Mouse (Mus musculus) forebrain, embryonic 11.5 days (tissue): Measurements from ENCODE around the gene Grin2a. TPM values are rescaled to one million over a fixed set of nuclear protein-coding genes. Genes with fewer than 3 reads are reported as not detected.
A peak's percentile ranks its signal among the peaks of the same experiment; 100 is the strongest.

ENCODE experiments used
- ATAC-seq: fragments of 200-750 bp; cut with Nextera tagmentation; replicated peaks from 2 replicates; pipeline ENCODE4 v1.8.0; 2017; ENCODE audit warnings: moderate TSS enrichment; ENCODE audit not compliant: low FRiP score
- DNase-seq: peaks from one replicate; pipeline ENCODE4 v3.0.0-alpha.2; 2017; ENCODE audit warnings: low spot score
- H3K27ac ChIP-seq: fragments of 300-500 bp; sonication (generic); 2 replicates; pipeline ENCODE4 v1.5.1; 2014; ENCODE audit warnings: low read depth, low read length
- H3K27me3 ChIP-seq: fragments of 300-500 bp; sonication (generic); 2 replicates; pipeline ENCODE4 v1.6.1; 2014; ENCODE audit warnings: mild to moderate bottlenecking, low read length, mixed read lengths; ENCODE audit not compliant: control insufficient read depth, insufficient read depth
- H3K36me3 ChIP-seq: fragments of 300-500 bp; sonication (generic); 2 replicates; pipeline ENCODE4 v1.6.1; 2014; ENCODE audit warnings: mild to moderate bottlenecking, low read length, moderate library complexity, mixed read lengths; ENCODE audit not compliant: control insufficient read depth, insufficient read depth
- H3K4me1 ChIP-seq: fragments of 300-500 bp; sonication (generic); replicated peaks from 2 replicates; pipeline ENCODE4 v1.6.1; 2014; ENCODE audit warnings: low read length, mixed read lengths; ENCODE audit not compliant: control insufficient read depth, insufficient read depth
- H3K4me2 ChIP-seq: fragments of 300-500 bp; sonication (generic); 2 replicates; pipeline ENCODE4 v1.6.1; 2014; ENCODE audit warnings: low read depth, mild to moderate bottlenecking, low read length, moderate library complexity, mixed read lengths; ENCODE audit not compliant: severe bottlenecking
- H3K4me3 ChIP-seq: fragments of 300-500 bp; sonication (generic); 2 replicates; pipeline ENCODE4 v1.5.1; 2014; ENCODE audit warnings: low read depth, low read length
- H3K9ac ChIP-seq: fragments of 300-500 bp; sonication (generic); 2 replicates; pipeline ENCODE4 v1.6.1; 2014; ENCODE audit warnings: low read length
- H3K9me3 ChIP-seq: fragments of 300-500 bp; sonication (generic); 2 replicates; pipeline ENCODE4 v1.6.1; 2016; ENCODE audit warnings: low read length, mixed read lengths; ENCODE audit not compliant: control insufficient read depth
- WGBS: fragments of 180-500 bp; shearing (Covaris S2); extraction: QIAGEN DNeasy Blood & Tissue Kit; methylation state at CpG from one replicate; pipeline ENCODE4 v1.1.7; 2014; 5-methylcytosine and 5-hydroxymethylcytosine counted together
- polyA plus RNA-seq: library from polyadenylated mRNA; unstranded; fragments of >200 nt; fragmentation: Nextera tagmentation; extraction: Ambion mirVana; gene quantifications from 2 replicates; pipeline ENCODE4 v1.2.1, GENCODE M21; 2014

The Grin2a gene
- polyA plus RNA-seq, 1 experiment from 2014 or later, result 0.91 TPM

GRCm38 (mm10) chr16:9749661-9750060 is 245.7 kb downstream of the Grin2a start:
- H3K4me1 ChIP-seq, result no peaks in the 10 kb centered on the region
- no peak overlapping the region for H3K4me2 ChIP-seq
- H3K27me3 ChIP-seq, result no peaks in the 10 kb centered on the region
- H3K36me3 ChIP-seq, result no peaks in the 10 kb centered on the region
- H3K27ac ChIP-seq, result no peak overlapping the region
- WGBS, result 82% methylated on average over 3 of the region's 3 CpGs
- ATAC-seq (no peak), DNase-seq (no peak)
- no peaks in the 10 kb centered on the region for H3K9me3 ChIP-seq
- no peak overlapping the region for H3K4me3 ChIP-seq
- H3K9ac ChIP-seq, result no peak overlapping the region

- H3K4me2 ChIP-seq, result no peak overlapping the region
- H3K4me1 ChIP-seq, result no peaks in the 10 kb centered on the region
- DNase-seq (no peak), ATAC-seq (no peak)
- H3K9me3 ChIP-seq, result no peaks in the 10 kb centered on the region
- no peak overlapping the region for H3K9ac ChIP-seq
- H3K36me3 ChIP-seq, result no peaks in the 10 kb centered on the region
- no peak overlapping the region for H3K4me3 ChIP-seq
- WGBS, result 93% methylated on average over 6 of the region's 6 CpGs
- H3K27me3 ChIP-seq, result no peaks in the 10 kb centered on the region
- H3K27ac ChIP-seq, result no peak overlapping the region
Observed at GRCm38 (mm10) chr16:9742443-9742842, 252.9 kb downstream of the Grin2a start.

- Histone ChIP-seq H3K36me3 (no peaks in the 10 kb centered on the region), H3K9ac (no peak overlapping the region), H3K4me2 (no peak overlapping the region), H3K9me3 (no peaks in the 10 kb centered on the region), H3K27ac (no peak overlapping the region), H3K4me1 (no peaks in the 10 kb centered on the region), H3K4me3 (no peak overlapping the region), H3K27me3 (no peaks in the 10 kb centered on the region)
- ATAC-seq (no peak), DNase-seq (no peak)
- WGBS, result 88% methylated on average over 6 of the region's 6 CpGs
Observed at GRCm38 (mm10) chr16:9738679-9739078, 256.7 kb downstream of the Grin2a start.

GRCm38 (mm10) chr16:9737131-9737530 is 258.2 kb downstream of the Grin2a start:
- no peak overlapping the region for H3K4me2 ChIP-seq
- no peaks in the 10 kb centered on the region for H3K4me1 ChIP-seq
- no peak overlapping the region for H3K27ac ChIP-seq
- no peaks in the 10 kb centered on the region for H3K36me3 ChIP-seq
- DNase-seq (no peak), ATAC-seq (no peak)
- no peaks in the 10 kb centered on the region for H3K27me3 ChIP-seq
- H3K4me3 ChIP-seq, result no peak overlapping the region
- H3K9me3 ChIP-seq, result no peaks in the 10 kb centered on the region
- WGBS, result 11% methylated on average over 2 of the region's 2 CpGs
- H3K9ac ChIP-seq, result no peak overlapping the region

GRCm38 (mm10) chr16:9735365-9736080 is 259.8 kb downstream of the Grin2a start:
- no peak overlapping the region for H3K9ac ChIP-seq
- H3K27me3 ChIP-seq, result no peaks in the 10 kb centered on the region
- H3K4me3 ChIP-seq, result no peak overlapping the region
- DNase-seq (peak; percentile 52), ATAC-seq (no peak)
- no peak overlapping the region for H3K27ac ChIP-seq
- 91% methylated on average over 8 of the region's 8 CpGs for WGBS
- no peaks in the 10 kb centered on the region for H3K36me3 ChIP-seq
- no peak overlapping the region for H3K4me2 ChIP-seq
- no peaks in the 10 kb centered on the region for H3K9me3 ChIP-seq
- H3K4me1 ChIP-seq, result no peaks in the 10 kb centered on the region

- DNase-seq, result no peak
Observed at GRCm38 (mm10) chr16:9727603-9728002, 267.8 kb downstream of the Grin2a start.

GRCm38 (mm10) chr16:9725578-9726113 is 269.7 kb downstream of the Grin2a start:
- Histone ChIP-seq H3K27ac (no peak overlapping the region), H3K4me1 (no peaks in the 10 kb centered on the region), H3K36me3 (no peaks in the 10 kb centered on the region), H3K9ac (no peak overlapping the region), H3K4me2 (no peak overlapping the region), H3K9me3 (no peaks in the 10 kb centered on the region), H3K4me3 (no peak overlapping the region), H3K27me3 (no peaks in the 10 kb centered on the region)
- WGBS, result 89% methylated on average over 7 of the region's 7 CpGs
- ATAC-seq (no peak), DNase-seq (no peak)

More at GRCm38 (mm10) chr16:9727603-9728002, 267.8 kb downstream of the Grin2a start:
- Histone ChIP-seq H3K4me1 (no peaks in the 10 kb centered on the region), H3K4me2 (no peak overlapping the region), H3K36me3 (no peaks in the 10 kb centered on the region), H3K9ac (no peak overlapping the region), H3K9me3 (no peaks in the 10 kb centered on the region), H3K4me3 (no peak overlapping the region), H3K27me3 (no peaks in the 10 kb centered on the region), H3K27ac (no peak overlapping the region)
- WGBS, result 94% methylated on average over 5 of the region's 5 CpGs
- ATAC-seq, result no peak

GRCm38 (mm10) chr16:9711398-9711797 is 284.0 kb downstream of the Grin2a start:
- DNase-seq (no peak), ATAC-seq (no peak)
- H3K4me2 ChIP-seq, result no peak overlapping the region
- H3K27ac ChIP-seq, result no peak overlapping the region
- no peaks in the 10 kb centered on the region for H3K27me3 ChIP-seq
- H3K4me1 ChIP-seq, result no peaks in the 10 kb centered on the region
- no peaks in the 10 kb centered on the region for H3K36me3 ChIP-seq
- 83% methylated on average over 2 of the region's 2 CpGs for WGBS
- no peaks in the 10 kb centered on the region for H3K9me3 ChIP-seq
- no peak overlapping the region for H3K4me3 ChIP-seq
- no peak overlapping the region for H3K9ac ChIP-seq

GRCm38 (mm10) chr16:9709921-9710320 is 285.4 kb downstream of the Grin2a start:
- H3K4me1 ChIP-seq, result no peaks in the 10 kb centered on the region
- no peak overlapping the region for H3K27ac ChIP-seq
- no peak overlapping the region for H3K4me2 ChIP-seq
- ATAC-seq (no peak), DNase-seq (no peak)
- 72% methylated on average over 2 of the region's 2 CpGs for WGBS
- no peaks in the 10 kb centered on the region for H3K9me3 ChIP-seq
- H3K27me3 ChIP-seq, result no peaks in the 10 kb centered on the region
- no peak overlapping the region for H3K9ac ChIP-seq
- H3K36me3 ChIP-seq, result no peaks in the 10 kb centered on the region
- no peak overlapping the region for H3K4me3 ChIP-seq
